Mouse (Mus musculus) fat pad, adult 2 months (tissue): ENCODE measurements around the gene 0610010K14Rik.

Experiments used
- DNase-seq: peaks from one replicate; pipeline ENCODE4 v3.0.0-alpha.2; 2011; ENCODE audit warnings: low read depth, low spot score; ENCODE audit errors: extremely low read depth

The 0610010K14Rik gene

DNA sequence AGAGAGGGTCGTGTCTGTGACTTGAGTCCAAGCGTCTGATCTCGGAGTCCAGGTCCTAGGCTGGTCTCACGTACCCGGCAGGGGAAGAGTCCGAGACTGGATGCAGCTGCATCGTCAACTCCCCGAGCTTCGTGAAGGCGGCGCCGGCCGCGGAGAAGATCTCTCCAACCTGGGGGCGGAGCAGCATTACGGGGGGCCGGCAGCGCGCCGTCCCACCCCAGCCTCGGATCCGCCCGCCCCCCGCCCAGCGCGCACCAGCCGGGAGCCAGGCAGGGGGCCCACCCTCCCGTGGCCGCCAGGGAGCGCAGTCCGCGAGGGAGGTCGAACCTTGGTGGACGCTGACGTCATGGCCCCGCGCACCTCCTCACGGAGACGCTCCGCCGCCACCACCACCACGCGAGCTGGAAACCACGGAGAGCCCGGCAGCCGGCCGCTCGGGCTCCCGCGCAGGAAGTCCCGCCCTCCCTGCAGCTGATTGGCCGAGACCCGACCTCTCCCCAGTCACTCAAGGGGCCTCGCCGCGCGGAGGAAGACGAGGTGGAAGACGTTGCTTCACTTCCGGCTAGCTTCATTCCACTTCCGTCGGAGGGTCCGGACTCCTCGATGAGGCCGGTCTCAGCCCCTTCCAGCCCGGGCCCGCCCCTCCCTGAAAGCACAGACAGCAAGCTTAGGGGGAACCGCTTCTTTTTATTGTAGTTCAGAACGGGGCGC, at the start of gene 0610010K14Rik:
0610010K14Rik (minus strand) TSS at position 458 of the 711 bp plus-strand sequence.
- no peak for DNase-seq

DNA sequence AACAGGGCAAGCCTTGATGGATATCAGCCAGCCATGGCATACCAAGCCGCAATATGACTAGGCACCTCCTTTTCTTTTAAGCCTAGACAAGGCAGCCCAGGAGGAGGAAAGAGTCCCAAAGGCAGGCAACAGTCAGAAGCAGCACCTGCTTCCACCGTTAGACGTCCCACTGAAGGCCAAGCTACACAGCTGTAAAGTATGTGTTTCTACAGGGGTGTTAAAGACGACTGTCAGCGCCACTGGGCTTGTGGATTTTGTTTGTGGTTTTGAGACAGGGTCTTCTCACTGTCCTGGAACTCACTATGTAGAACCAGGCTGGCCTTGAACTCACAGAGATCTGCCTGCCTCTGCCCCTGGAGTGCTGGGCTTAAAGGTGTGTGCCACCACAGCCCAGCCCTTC, 48.0 kb upstream of the 0610010K14Rik start:
- no peak for DNase-seq

DNA sequence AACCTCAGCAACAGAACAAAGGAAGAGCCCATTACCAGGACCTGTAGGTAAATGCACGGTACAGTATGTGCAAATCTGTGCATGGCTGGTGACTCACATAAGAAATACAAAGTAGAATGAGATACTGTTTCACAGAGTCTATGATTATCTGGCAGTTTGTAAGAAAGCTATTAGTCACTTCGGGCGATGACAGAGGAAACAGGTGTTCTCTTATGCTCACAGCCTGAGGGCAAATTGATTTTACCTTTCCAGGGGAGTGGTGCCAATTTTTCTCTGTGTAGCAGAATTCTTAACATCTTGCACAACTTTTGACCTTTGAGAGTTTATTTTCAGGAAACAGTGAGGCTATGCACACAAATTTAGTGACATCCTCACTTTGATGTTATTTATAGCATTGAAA, 47.0 kb upstream of the 0610010K14Rik start:
- DNase-seq = no peak

DNA sequence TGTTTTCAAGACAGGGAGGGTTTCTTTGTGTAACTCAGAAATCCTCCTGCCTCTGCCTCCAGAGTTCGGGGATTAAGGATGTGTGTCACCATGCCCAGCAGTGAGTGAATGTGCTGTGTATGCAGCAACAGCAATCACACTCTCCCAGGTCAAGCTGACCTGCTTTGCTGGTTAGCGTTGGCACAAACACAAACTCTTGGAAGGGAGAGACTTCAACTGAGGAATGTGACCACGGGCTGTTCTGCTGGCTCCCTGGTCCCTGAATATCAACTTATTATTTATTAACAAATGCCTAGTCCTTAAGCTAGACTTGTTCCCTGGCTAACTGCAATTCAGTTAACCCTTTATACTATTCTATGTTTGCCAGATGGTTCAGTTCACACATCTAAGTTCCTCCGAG, 46.0 kb upstream of the 0610010K14Rik start:
- DNase-seq = no peak

DNA sequence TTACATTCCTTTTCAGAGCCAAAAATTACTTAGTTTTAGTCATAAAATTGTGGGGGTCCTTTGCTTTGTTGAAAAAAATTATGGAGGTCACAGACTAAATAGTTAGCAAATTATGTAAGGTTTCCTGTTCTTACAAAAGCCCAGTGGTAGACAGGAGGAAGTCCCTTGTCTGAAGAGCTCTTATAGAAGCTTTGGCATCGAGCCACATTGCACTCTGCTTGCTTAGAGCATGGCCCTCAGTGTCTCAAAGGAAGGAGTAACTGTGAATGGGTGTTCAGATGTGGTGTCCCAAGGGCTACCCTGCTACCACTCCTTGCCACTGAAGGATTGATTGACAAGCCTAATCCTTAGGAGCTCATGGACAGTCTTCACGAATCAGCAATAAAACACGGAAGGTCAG, 42.7 kb upstream of the 0610010K14Rik start:
- no peak for DNase-seq

DNA sequence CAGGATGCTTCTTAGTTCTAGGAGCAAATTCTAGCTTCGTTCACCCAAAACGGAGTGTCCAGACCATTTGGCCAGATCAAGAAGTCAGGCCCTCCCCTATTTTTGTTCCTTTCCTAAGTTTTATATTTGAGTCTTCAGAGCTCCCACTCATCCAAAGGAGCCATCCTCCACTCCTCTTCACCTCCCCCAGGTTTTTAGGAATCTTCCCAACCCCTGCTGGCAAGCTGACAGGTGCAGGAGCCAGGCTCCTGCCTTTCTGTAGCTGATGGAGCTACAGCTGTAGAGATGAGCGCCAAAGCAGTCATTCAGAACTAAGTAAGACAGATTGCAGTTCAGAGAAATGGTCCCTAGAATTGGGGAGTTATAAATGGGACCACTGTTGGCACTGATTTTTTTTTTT, 41.2 kb upstream of the 0610010K14Rik start:
- no peak for DNase-seq

DNA sequence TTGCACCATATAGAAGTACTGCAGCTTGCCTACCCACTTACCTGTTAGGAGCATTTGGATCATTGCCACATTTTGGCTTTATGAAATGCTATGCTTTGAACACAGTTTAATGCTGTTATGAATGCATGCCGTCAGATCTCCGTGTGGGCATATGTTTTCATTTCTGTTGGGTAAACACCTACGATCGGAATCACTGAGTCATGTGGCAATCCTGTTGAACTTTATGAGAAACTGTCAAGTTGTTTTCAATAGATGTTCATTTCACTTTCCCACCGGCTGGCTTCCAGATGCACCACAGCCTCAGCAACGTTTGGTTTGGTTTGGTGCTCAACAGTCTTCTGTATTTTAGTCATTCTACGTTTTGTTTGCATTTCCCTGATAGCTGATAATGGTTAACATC, 33.9 kb upstream of the 0610010K14Rik start:
- no peak for DNase-seq

DNA sequence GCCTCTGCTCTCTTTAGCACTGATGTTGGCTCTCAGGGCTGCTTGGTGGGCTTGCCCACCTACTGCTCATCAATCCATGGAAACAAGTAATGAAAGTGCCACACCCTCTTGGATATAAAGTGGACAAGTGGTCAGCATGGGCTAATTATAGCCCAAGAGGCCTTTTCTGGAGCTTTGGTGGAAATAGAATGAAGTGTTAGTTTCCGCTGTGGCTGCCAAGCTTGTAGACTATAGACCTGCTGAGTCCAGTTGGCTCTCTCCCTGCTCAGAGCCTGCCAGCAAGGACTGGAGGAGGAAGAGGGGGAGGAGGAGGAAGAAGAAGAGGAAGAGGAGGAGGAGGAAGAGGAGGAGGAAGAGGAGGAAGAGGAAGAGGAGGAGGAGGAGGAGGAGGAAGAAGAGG, 28.7 kb upstream of the 0610010K14Rik start:
- no peak for DNase-seq

DNA sequence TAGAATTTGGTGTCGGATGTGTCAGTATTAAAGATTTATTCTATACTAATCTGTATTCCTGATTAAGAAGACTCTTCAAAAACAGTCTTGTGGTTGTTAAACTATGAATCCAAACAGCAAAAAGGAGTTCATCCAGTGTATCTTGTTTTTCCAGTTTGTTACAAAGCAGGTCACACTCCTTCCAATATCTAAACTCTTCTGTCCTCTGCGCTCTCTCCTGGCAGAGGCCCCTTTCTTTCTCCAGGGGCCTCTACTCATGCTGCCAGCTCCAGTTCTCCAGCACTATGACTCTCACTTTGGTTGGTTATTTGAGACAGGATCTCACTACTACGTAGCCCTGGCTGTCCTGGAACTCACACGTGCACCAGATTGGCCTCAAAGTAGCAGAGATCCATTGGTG, 28.1 kb upstream of the 0610010K14Rik start:
- DNase-seq = no peak

DNA sequence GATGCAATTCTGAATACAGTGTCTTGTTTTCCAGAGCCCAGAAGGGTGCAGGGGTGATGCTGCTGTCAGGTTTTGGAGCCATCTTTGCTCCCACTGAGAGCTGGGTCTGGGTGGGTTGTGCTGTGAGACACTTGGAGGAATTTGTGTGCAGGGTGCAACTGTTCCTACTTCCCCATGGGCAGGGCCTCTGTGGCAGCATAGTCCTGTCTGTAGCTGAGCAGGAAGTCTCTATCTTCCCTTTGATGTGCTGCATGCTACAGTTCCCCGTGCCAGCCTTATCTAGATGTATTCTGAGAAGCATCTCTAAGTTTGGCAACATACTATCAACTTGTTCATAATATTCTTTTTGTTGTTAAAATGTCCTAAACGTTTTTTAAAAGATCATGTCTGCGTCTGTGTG, 27.5 kb upstream of the 0610010K14Rik start:
- no peak for DNase-seq

DNA sequence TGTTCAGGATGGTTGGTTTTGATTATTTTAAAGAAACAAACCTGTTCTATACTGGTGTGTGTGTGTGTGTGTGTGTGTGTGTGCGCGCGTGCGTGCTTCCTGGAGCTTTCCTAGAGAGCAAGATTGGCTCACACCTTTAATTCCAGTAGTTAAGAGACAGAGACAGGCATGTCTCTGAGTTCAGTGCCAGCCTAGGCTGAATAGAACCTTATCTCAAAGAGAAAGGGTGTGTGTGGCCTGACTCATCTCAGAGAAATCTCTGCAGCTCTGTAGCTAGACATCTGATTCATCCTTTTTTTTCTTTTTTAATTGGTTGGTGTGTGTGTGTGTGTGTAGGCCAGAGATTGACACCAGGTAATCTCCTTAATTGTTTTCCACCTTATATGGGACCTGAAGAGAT, 21.3 kb upstream of the 0610010K14Rik start:
- DNase-seq = no peak

DNA sequence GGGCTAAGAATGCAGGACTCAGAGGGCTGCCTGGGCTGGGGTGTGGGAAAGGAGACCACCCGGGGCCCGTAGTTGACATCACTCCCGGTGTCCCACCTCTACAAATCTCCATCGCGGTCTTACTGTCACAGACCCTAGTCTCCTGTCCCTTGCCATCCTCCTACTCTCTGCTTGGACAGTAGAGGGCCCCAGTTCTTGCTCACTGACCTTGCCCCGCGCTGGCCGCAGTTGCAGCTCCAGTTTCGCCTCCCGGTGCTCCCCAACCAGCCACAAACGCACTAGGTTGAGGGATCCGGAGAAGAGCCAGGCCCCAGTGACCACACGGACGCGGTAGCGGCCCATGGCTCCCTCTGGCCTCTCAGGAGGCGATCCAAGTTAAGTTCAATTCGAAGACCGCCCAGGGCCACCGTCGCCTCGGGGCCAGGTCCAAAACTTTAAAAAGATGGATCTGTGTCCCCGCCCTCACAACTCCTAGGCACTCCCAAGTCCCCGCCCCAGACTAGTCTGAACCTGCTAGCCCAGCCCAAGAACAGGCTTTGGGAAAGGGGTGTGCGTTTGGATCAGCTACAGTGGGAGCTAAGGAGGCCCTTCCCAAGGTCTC, 17.3 kb upstream of the 0610010K14Rik start, which contains the start of gene Alox12:
Alox12 (minus strand) TSS at position 423 of the 601 bp plus-strand sequence.
- DNase-seq = no peak

DNA sequence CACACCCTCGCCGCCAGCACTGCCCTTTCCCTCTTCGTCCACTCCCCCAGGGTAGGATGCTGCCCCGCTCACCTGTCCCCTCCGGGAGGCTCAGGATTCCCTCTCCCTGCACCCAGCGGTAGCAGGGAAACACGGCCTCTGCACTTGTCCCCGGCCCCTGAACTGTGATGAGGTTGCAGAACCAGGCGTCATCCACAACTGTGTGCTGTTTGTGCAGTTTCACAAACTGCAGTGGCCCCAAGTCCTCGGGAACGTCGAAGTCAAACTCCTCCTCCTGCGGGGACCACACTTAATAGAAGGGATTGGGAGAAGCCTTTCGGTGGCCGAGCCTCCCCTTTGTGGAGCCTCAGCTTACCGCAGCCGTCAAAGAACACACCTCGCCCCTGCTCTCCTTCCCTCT, 16.6 kb upstream of the 0610010K14Rik start:
- DNase-seq = no peak

DNA sequence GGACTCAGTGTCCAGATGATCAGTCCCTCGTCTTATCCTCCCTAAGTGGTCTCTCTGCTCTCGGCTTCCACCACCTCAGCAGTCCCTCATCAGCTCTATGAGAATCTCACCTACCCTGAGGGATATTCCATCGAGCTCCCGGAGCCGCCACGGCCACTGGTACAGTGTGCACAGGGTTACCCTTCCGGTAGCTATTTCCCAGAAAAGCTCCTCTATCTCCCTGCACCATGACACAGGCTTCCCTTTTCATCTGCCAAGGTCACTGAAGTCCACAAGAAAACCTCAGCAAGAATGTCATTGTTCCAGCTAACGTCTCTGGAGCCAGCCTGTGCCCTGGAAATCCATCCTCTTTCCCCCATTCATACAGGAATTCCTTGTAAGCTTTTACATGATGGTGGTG, 14.1 kb upstream of the 0610010K14Rik start:
- no peak for DNase-seq

DNA sequence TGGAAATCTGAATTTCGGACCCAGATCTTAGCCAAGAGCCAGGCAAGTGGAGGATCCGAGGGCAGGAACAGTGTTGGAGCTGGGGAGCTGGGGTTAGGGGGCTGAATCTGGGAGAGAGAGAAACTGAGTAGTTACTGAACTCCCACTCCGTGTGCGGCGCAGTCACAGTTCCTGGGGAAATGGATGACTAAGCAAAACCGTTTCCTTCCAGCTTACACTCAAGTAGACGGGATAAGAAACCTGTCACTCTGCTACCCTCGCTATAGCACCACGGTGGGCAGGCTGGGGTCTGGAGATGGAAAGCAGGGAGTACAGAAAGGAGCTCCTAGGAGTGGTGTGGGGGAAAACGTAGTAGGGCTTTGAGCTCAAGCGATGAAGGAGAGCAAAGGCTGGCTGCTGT, 12.4 kb upstream of the 0610010K14Rik start:
- no peak for DNase-seq

DNA sequence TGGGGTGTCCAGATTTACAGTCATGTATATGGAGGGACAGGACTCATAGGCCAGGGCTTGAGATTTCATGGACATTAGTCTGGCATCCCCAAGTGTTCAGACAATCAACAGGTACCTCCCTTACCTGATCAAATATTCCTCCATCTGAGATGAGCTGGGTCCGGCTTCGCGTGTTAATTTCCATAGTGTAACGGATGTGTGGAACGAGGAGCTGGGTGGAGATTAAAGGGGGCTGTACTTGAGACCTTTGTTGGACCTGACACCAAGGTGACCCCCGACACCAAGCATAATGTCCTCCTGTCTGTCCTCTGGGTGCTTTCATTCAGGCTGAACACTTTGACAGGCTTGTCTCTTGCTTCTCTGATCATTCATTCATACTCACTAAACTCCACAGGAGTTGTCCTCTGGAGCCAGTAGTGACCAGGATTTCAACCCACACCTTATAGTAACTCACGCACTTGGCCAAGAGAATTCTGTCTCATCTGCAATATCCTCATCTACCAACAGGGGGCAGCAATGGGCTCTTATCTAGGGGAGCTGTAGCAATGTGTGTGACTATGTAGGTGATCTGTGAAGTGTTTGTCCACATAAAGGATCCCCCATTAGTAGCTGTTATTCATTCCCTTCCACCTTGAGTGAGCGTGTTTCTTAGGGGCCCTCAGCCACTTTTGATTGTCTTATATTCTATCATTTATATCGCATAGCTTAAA, 9.6 kb upstream of the 0610010K14Rik start:
- no peak for DNase-seq

DNA sequence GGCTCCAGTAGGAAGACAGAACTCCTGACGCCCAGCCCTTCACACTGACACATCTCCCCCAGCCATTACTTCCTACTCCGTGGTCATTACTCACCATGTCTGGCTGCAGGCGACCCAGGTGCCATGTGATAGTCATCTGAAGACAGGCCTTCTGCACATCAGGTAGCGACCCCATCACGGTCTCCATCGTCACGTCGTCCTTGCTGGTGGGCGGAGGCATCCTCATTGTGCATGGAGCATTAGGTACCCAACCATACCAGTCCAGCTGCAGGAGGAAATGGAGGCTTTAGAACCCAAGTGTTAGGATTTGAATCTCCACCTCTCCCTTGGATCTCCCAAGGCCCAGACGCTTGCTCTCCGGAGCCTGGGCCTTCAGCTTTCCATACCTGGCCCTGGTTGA, 4.9 kb upstream of the 0610010K14Rik start:
- no peak for DNase-seq

DNA sequence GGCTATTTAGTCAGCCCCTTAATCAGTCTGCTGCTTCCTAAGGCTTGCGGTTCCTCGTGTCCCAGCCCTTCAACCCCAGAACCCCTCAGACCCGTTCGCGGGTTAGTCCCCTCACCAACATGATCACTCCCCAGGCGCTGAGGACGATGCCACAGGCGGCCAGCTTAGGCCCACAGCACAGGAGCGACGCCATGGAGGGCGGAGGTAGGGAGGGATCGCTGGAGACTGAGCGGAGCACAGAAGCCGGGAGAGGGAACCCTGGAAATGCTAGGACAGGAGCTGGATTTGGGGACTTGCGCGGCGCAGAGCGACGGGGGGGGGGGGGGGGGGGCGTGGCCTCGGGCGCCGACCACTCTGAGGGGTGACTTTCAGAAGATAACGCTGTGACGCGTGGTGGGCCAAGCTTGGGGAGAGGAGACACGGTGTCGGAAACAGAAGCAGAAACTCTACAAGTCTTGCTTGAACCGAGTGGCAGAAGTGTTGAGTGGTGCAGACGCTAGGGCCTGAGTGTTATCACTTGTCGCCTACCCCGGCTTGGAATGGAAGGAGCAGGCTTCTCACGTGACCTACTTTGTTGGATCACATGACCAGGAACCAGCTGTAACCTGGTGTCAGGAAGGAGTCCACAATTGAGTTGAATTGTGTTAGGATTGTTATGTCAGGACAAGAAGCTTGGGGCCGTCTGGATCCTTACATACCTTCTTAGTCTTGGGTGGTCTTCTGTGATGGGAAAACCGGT, 2.0 kb upstream of the 0610010K14Rik start, which contains the start of the genes Gm21988 and Rnasek:
Gm21988 (minus strand) TSS at position 290 of the 739 bp plus-strand sequence.
Rnasek (minus strand) TSS at position 302 of the 739 bp plus-strand sequence.
- DNase-seq = no peak

DNA sequence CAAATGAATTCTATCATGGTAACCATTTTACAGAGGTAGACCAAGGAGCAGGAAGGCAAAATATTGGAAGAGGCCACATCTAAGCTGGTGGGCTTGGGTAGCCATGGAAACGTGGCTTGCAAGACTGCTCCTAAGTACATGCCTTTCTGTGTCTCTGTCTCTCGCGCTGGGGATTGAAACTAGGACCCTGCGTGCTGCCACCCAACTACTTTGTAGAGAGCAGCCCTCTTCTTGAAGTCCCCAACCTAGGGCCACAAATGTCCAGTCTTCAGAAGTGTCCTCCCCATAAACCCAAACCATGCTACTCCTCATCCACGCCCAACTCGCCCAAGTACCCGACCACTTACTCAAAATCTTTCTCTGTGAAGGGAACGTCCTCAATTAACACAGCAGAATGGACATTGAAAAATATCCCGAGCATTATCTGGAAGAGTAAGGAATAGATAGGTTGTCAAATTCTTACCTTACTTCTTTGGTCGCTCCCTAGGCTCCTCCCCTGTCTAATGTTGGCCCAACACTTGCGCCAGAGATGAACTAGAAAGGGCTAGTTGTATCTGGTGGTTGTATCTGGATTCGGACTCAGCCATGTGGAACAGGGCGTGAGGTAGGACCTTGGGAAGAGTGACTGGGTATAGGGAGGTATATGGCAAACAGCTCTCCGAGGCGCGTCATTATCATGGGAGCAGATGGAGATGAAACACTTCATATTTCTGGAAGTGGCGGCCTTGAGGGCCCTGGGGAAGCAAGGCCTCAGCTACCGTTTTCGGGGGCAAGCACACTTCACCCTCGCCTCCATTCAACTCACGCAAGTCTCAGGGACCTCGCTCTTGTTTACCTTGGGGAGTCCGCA, 1.1 kb upstream of the 0610010K14Rik start:
- no peak for DNase-seq

DNA sequence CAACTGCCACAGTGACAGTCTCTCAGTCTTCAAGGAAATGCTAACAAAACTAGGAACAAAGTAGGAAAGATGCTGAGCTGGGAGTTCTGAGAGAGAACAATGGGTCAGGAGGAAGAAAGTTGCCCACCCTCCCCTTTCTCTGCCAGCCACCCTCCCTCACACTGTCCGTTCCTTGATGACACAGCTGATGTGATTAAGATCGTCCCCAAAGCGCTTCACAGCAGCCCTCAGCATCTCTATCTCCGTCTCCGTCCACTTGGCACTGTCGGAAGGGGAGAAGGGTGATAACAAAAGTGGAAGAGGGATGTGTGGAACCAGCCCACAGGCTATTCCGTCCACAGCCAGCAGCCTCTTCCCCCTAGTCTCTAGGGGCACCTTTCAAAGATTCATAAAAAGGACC, 997 bp downstream of the 0610010K14Rik start:
- no peak for DNase-seq
